Mouse (Mus musculus) C2C12 (cell line): ENCODE measurements around the gene Prss34. TPM values are rescaled to one million over a fixed set of nuclear protein-coding genes. Genes with fewer than 3 reads are reported as not detected.

Experiments used
- H3K27me3 ChIP-seq: one replicate; pipeline ENCODE4 v1.6.1; 2011; ENCODE audit not compliant: control insufficient read depth, insufficient read depth, insufficient read length
- H3K36me3 ChIP-seq: one replicate; pipeline ENCODE4 v1.6.1; 2011; ENCODE audit not compliant: control insufficient read depth, insufficient read depth
- H3K4me3 ChIP-seq: one replicate; pipeline ENCODE4 v1.5.1; 2011; ENCODE audit warnings: mild to moderate bottlenecking, control low read depth; ENCODE audit not compliant: poor library complexity, insufficient read depth, severe bottlenecking
- H3K79me2 ChIP-seq: one replicate; pipeline ENCODE4 v1.6.1; 2011; ENCODE audit not compliant: control insufficient read depth, insufficient read depth
- H3K79me3 ChIP-seq: one replicate; pipeline ENCODE4 v1.6.1; 2011; ENCODE audit warnings: low read depth, control low read depth
- H3ac ChIP-seq: one replicate; pipeline ENCODE3; 2011; ENCODE audit warnings: low read depth; ENCODE audit not compliant: control insufficient read depth, insufficient read length
- CEBPB ChIP-seq: IDR thresholded peaks from one replicate; pipeline ENCODE4 v1.6.1; 2011; ENCODE audit warnings: low read depth, mild to moderate bottlenecking, control low read depth, moderate library complexity
- CTCF ChIP-seq: IDR thresholded peaks from one replicate; pipeline ENCODE4 v1.5.1; 2011; ENCODE audit not compliant: control insufficient read depth, insufficient read depth, insufficient read length
- FOSL1 ChIP-seq: IDR thresholded peaks from one replicate; pipeline ENCODE4 v1.8.0; 2011; ENCODE audit warnings: mild to moderate bottlenecking, low read length; ENCODE audit not compliant: poor library complexity, insufficient read depth, severe bottlenecking
- MAX ChIP-seq: IDR thresholded peaks from one replicate; pipeline ENCODE4 v1.6.1; 2011; ENCODE audit warnings: mild to moderate bottlenecking, control low read depth
- MYOD1 ChIP-seq: IDR thresholded peaks from one replicate; pipeline ENCODE4 v1.6.1; 2011; ENCODE audit warnings: low read depth; ENCODE audit not compliant: control insufficient read depth, insufficient read length
- MYOG ChIP-seq: IDR thresholded peaks from one replicate; pipeline ENCODE4 v1.6.1; 2011; ENCODE audit not compliant: control insufficient read depth, insufficient read length; ENCODE audit errors: extremely low read depth
- USF1 ChIP-seq: IDR thresholded peaks from one replicate; pipeline ENCODE4 v1.6.1; 2011; ENCODE audit warnings: low read depth, mild to moderate bottlenecking, control low read depth, moderate library complexity
- polyA plus RNA-seq: library from polyadenylated mRNA; unstranded; fragments of >200 nt; fragmentation: generic; extraction: Trizol; gene quantifications from one replicate; pipeline ENCODE4 v1.2.1, GENCODE M21; 2012; ENCODE audit warnings: missing spikeins

The Prss34 gene
- polyA plus RNA-seq, 1 experiment: not detected

GRCm38 (mm10) chr17:25257804-25258261 lies 40.4 kb upstream of the Prss34 start:
- Histone ChIP-seq H3K79me2 (no peaks in the 10 kb centered on the region), H3K79me3 (no peaks in the 10 kb centered on the region), H3K27me3 (peaks cover 28% of the 10 kb centered on the region), H3K36me3 (peaks cover 10% of the 10 kb centered on the region), H3ac (no peak overlapping the region), H3K4me3 (no peak overlapping the region)
- TF ChIP-seq FOSL1: no peak

GRCm38 (mm10) chr17:25264453-25264852 lies 33.7 kb upstream of the Prss34 start:
- Histone ChIP-seq H3K36me3 (peaks cover 73% of the 10 kb centered on the region), H3K27me3 (no peaks in the 10 kb centered on the region), H3K4me3 (no peak overlapping the region), H3K79me3 (peaks cover 39% of the 10 kb centered on the region), H3K79me2 (peaks cover 50% of the 10 kb centered on the region), H3ac (no peak overlapping the region)
- no peak for TF ChIP-seq MYOG
- no peak for TF ChIP-seq CEBPB
- no peak for TF ChIP-seq MYOD1
- no peak for TF ChIP-seq USF1

- Histone ChIP-seq H3K27me3 (no peaks in the 10 kb centered on the region), H3K4me3 (peak overlapping the region; percentile 99), H3K79me3 (peaks cover 69% of the 10 kb centered on the region), H3ac (no peak overlapping the region), H3K36me3 (peaks cover 58% of the 10 kb centered on the region), H3K79me2 (peaks cover 74% of the 10 kb centered on the region)
- TF ChIP-seq CTCF: no peak
- TF ChIP-seq FOSL1: no peak
- TF ChIP-seq MYOG: no peak
- no peak for TF ChIP-seq CEBPB
- TF ChIP-seq MYOD1: no peak
- no peak for TF ChIP-seq MAX
- TF ChIP-seq USF1: no peak
These were observed 27.3 kb upstream of the Prss34 start for GRCm38 (mm10) chr17:25270795-25271335.

- Histone ChIP-seq H3K79me3 (peaks cover 58% of the 10 kb centered on the region), H3K27me3 (peaks cover 9% of the 10 kb centered on the region), H3K4me3 (peak overlapping the region; percentile 99), H3K36me3 (peaks cover 44% of the 10 kb centered on the region), H3K79me2 (peaks cover 59% of the 10 kb centered on the region), H3ac (peak overlapping the region; percentile 98)
- no peak for TF ChIP-seq USF1
- TF ChIP-seq CEBPB: no peak
- TF ChIP-seq CTCF: no peak
- TF ChIP-seq MAX: no peak
- TF ChIP-seq MYOD1: no peak
- TF ChIP-seq FOSL1: no peak
- TF ChIP-seq MYOG: no peak
These were observed 25.9 kb upstream of the Prss34 start for GRCm38 (mm10) chr17:25272326-25272725.

- Histone ChIP-seq H3K79me2 (peaks cover 51% of the 10 kb centered on the region), H3K4me3 (peak overlapping the region; percentile 99), H3ac (peak overlapping the region; percentile 98), H3K27me3 (peaks cover 16% of the 10 kb centered on the region), H3K36me3 (peaks cover 36% of the 10 kb centered on the region), H3K79me3 (peaks cover 50% of the 10 kb centered on the region)
- TF ChIP-seq MAX (peak; percentile 96), MYOG (no peak), CTCF (no peak), USF1 (no peak), CEBPB (no peak), MYOD1 (no peak), FOSL1 (no peak)
These were observed 25.1 kb upstream of the Prss34 start for GRCm38 (mm10) chr17:25272951-25273705.
